Mouse (Mus musculus): ENCODE measurements at regions not wholly inside any gene's neighbourhood (a gene's known extent, or its start where the extent isn't known, plus 50 kb on each side); places are given as distances from the start of the nearest gene placed in this dataset.

DNA sequence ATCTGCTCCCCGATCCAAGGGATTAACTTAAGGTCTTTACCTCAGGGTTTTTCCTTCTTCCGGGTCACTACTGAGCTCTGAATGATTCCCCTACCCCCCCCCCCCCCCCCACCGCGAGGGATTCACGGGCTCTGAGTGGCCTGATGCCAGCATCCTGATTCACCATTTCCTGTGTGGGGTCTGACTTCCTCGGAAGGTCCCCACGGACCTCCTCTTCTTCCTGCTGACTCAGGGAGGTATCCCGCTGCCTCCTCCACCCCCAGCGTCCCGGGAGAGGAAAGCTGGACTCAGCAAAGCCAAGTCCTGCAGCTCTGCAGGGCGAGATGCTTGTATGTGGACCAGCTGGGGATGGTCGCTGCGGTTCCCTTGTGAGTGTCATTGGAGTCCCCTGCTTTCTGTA lies 110.5 kb upstream of the Zfp217 start:
- peak; percentile 43 to 67 for DNase-seq (ENCODE audit: low spot score in 2 of 2)

DNA sequence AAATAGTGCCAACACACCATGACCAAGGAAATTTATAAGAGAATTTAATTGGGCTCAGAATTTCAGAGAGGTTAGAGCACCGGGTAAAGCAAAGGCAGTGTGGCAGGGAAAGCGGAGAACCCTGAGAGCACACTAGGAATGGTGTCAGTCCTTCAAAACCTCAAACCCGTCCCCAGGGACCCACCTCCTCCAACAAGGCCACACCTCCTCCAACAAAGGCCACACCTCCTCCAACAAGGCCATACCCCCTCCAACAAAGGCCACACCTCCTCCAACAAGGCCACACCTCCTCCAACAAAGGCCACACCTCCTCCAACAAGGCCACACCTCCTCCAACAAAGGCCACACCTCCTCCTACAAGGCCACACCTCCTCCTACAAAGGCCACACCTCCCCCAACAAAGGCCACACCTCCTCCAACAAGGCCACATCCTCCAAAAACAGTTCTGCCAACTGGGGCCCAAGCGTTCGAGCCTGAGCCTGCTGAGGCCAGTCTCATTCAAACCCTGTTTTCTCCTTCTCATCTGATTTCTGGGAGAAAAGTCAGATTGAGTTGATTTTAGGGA lies 109.8 kb upstream of the Zfp217 start:
- no peak for DNase-seq (ENCODE audit: low spot score in 2 of 2)

DNA sequence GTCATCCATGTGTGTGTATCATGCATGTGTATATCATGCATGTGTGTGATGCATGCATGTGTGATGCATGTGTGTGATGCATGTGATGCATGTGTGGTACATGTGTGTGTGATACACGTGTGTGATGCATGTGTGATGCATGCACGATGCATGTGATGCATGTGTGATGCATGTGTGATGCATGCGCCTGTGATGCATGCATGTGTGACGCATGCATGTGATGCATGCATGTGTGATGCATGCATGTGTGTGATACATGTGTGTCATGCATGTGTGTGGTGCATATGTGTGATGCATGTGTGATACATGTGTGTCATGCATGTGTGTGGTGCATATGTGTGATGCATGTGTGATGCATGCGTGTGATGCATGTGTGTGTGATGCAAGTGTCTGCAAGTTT lies 108.1 kb upstream of the Zfp217 start:
- no peak for DNase-seq (ENCODE audit: low spot score in 2 of 2)

DNA sequence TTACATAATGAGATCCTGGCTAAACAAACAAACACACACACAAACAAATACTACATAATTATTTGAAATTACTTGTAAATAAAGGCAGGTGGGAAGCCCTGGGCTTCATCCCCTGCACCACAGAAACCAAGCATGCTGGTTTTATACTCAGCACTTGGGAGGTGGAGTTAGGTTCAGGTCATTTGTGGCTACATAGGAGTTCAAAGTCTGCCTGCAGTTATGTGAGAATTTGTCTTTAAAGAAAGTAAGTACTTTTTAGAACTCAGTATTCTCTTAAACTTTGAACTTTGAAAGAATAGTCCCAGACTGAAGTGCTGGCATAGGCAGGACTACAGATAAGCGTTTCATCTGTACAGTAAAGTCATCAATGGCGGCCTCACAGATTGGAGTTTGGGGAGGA lies 107.6 kb upstream of the Zfp217 start:
- DNase-seq (ENCODE audit: low spot score in 2 of 2) = no peak

DNA sequence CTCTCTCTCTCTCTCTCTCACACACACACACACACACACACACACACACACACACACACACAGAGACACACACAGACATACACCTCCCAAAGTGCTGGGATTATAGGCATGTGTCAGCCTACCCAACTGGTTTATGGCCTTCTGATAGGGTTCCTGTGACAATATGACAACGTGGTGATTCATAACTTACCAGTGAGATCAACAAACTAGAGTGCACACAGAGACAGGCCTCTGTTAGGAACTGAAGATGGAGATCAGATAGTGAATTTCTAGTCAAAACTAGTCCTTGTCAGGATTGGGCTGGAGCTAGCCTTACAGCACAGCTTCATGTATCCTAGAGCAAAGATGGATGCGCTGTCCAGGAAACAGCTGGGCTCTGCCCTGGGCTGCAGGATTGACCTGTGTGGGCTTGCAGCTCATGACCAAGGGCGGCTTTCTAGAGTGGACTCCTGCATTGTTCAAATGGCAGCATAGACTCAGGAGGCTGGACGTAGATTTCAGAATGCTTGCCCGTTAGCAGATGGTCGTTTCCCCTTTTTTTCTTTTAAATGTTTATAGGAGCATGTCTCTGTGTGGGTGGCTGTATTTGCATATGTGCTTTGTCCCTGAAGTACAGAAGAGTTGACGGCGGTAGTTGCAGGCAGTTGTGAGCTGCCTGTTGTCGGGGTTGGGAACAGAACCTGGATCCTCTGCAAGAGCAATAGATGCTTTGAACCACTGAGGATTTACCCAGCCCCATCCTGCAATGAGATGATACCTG lies 106.0 kb upstream of the Zfp217 start:
- DNase-seq (ENCODE audit: low spot score in 2 of 2) = no peak

DNA sequence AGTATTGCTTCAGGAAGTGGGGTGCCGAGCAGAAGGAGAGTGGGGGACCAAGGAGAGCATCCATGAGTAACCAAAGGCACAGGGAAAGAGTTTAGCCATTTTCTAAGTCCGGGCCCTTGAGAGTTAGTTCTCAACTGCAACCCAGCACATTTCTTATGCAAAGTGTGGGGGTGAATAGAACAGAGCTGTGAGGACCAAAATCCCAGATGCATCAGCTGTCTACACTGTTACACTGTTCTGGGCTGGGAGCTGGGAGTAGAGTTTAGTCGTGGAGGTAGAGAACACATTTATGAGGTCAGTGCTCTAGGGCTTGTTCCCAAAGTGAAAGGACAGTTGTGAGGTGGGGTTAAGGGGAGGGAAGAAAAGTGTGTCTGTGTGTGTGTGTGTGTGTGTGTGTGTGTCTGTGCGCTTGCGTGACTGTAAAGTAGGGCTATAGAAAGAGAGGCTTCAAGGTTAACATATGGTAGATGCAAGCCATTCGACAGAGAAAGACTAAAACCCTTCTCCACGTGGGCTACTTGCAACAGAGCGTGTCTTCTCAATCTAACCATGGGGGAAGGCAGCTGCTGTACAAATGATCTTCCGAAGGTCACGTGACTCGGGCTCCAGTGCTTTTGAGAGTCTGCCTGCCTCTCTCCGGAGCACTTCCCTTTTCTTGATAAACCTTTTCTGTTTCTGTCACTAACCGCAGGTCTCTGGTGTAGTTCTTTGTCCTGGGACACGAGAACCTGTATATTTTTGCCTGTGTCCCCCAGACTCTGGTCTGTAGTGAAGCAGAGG lies 104.5 kb upstream of the Zfp217 start:
- DNase-seq (ENCODE audit: low spot score in 2 of 2) = peak; percentile 31 to 57

DNA sequence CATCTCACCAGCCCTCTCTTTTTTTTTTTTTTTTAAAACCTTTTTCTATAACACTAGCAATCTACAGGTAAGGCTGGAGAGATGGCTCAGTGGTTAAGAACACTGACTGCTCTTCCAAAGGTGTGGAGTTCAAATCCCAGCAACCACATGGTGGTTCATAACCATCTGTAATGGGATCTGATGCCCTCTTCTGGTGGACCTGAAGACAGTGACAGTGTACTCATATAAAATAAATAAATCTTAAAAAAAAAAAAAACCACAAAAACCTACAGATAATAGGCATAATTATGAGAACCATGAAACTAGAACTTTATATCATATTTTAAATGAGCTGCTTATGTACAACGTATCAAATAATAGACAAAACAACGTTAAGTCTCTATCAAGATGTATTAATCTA lies 102.8 kb upstream of the Zfp217 start:
- DNase-seq (ENCODE audit: low spot score in 2 of 2) = no peak

DNA sequence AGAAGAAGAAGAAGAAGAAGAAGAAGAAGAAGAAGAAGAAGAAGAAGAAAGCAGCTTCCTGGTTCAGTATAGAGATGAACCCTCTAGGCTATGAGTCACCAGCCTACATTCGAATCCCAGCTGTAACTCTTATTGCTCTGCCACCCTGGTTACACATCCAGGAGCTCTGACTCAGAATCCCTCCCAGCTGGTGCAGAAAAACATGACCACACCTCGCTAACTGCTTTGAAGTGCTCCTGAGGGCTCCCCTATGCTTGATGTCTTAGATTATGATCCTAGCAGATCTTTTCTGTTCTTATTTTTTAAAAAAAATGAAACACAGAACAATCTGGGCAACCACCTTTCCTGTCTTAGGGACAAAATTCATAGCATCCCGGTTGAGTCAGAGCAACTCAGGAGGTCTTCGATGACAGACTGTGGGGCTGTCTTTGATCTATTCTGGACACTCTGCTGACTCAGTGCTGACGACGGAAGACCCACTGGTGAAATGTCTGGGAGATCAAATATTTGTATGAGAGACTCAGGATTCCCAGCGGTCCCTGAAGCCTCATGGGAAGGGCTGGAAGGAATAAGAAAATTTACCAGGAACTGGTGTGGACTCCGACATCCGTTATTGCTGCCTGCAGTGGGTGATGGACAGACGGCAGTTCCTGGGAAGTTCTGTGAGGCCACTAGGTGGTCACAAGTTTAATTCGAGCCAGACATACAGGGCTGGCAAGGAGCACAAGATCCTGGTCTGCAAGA lies 100.0 kb upstream of the Zfp217 start:
- DNase-seq (ENCODE audit: low spot score in 2 of 2) = no peak

DNA sequence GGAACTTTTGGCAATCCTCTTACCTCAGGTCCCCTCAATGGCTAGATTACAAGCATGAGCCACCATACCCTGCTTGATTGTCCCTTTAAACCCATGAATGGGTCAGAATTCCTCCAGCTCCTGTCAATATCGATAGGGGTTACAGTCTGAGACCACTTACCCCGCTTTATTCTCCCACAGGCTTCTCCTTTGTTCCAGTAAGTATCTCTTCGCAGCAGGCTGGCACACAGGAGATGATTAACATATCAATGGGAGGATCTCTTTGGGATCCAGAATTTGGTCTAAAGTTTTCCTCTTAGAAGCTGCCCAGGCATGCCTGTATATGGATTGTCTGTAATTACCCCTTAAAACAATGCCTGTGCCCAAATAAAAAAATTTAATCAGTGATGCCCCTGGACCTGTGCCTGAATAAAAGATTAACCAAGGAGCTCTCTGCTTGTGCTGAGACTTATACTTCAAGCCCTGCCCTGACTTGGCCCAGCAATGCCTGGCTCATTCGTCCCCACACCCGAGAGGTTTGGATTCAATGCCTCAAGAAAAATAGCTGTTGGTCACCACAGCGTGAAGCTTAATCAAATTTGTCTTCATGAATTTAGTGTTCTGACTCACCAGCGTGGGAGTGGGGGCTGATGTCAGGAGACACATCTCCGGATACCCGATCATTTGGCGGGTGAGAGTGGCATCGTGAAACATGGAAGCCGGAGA lies 97.9 kb upstream of the Zfp217 start:
- DNase-seq (ENCODE audit: low spot score in 2 of 2) = no peak

DNA sequence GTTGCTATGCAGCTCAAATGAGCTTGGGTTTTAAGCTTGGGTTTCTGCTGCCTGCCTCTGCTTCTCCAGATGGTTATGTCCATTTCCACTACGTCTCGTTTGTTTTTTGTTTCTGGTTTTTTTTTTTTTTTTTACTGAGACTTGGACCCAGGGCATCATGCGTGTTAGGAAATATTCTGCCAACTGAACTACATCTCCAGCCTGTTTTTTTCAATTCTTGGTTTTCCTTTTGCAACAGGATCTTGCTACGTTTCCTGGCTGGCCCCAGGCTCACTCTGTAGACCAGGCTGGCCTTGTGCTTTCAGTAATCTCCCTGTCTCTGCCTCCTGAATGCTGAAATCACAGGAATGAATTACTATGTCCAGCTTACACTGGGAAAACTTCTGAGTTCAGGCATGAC lies 96.2 kb upstream of the Zfp217 start:
- DNase-seq (ENCODE audit: low spot score in 2 of 2) = no peak

DNA sequence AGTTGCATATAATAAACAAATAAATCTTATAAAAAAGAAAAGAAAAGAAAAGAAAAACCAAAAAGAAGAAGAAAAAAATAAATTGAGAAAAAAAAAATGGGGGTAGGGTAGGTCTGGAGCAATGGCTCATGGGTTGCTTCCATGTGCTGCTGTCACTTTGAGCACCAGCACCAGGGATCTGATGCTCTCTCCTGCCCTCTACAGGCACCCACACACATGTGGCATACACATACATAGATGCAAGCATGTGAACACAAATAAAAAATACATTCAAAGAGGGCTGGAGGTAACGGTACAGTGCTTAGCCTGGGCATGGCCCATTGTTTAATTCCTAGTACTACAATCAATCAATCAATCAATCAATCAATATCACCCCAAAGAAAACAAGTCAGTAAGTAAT lies 90.1 kb upstream of the Zfp217 start:
- no peak for DNase-seq (ENCODE audit: low spot score in 2 of 2)

DNA sequence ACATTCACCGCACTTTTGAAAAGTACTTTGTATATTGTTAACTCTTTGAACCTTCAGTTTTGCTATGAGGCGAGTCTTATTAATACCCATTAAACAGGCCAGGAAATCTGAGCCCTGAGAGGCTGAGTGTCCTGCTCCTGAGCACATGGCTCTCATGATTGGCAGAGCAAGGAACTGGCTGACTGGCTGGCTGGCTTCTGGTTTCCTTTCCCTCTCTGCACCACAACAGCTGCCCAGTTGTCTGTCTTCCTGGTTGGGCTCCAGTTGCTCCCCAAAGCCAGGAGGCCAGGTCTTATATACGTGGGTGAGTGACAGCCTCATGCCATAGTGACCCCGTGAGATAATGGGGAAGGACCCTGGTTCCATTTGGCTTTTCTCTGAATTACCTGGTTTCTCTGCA lies 85.5 kb upstream of the Zfp217 start:
- no peak for DNase-seq (ENCODE audit: low spot score in 2 of 2)

DNA sequence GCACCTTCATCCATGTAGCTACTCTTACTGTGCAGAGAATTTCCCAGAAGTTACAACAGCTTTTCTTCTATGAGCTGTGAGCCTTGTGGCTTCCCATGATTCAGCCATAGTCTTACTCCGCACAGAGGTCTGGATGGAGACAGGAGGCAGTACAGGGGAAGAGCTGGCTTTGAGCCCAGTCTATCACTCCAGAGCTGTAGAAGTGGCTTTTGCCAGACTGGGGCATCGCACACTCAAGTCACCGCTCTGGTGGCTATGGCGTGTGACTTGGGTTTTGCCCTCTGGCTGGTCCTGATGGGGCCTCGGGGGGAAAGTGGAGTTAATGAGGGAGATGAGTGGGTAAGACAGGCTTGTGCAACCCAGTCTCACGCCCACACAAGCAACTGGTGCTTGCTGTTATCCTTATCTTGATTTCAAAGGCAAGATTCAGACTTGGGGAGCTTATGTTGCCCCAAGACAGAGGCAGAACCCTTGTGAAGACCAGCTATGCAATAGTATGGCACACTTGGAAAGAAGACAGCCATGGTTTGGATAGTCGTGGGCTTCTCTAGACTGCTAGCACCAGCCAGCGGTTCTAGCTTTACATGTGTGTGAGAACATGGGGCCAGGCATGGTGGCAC lies 81.7 kb upstream of the Zfp217 start:
- no peak for DNase-seq (ENCODE audit: low spot score in 2 of 2)

DNA sequence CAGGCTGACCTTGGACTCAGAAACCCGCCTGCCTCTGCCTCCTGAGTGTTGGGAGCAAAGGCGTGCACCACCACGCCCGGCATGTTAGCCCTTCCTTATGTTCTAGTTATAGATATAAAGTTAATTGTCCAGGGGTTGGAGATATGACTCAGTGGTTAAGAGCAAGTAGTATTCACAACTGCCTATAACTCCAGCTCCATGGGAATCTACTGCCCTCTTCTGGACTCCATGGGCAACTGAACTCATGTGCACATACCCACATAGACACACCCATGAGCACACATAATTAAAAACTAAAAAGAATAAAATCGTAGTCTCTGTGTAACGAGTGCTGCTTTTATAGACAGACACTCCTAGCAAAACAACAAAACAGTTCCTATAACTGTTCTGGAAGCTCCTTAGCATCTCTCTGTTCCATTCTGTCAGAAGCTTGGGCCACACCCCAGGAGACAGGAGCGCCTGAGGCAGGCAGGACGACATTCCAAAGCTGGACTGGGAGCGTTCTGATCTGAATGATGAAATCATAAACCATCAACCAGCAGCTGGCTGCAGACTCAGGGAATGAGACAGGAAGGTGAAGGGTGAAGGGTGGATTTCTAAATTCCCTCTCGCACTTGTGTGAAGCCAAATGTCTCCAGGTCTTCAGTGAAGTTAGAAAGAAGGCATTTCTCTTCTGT lies 80.6 kb upstream of the Zfp217 start:
- no peak for DNase-seq (ENCODE audit: low spot score in 2 of 2)

DNA sequence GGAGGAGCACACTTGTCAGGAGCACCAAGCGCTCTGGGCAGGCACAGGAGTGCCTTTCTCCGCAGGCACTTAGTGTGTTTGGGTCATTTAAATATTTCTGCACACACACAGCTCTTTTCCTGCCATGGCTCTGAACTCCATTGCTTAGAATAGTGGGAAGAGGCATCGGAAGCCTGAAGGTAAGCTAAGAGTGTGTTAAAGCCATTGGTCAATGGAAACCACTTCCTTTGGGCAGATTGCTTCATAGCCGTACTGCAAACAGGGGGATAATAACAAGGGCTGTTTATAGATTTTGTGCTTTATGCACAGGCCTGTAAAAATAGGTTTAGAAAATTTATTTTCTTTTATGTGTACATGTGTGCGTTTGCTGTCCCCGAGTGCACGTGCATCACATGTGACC lies 76.0 kb upstream of the Zfp217 start:
- no peak for DNase-seq (ENCODE audit: low spot score in 2 of 2)

DNA sequence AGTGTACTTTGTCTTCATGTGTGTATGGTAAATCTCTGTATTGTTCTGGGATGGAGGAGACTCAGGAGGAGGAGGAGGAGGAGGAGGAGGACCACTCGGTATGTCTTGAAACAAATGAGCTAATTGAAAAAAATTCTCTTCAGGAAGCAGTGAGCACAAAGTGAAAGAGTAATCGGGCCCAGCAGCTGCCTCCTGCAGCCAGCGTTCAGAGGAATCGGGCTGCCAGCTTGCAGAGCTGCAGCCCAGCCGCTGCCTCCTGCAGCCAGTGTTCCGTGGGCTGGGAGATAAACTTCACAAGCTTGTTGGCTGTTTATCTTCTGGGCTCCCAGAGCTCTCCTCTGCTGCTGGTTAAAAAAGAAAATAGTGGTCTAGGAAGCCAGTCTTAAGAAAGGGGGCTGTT lies 74.9 kb upstream of the Zfp217 start:
- no peak for DNase-seq (ENCODE audit: low spot score in 2 of 2)

DNA sequence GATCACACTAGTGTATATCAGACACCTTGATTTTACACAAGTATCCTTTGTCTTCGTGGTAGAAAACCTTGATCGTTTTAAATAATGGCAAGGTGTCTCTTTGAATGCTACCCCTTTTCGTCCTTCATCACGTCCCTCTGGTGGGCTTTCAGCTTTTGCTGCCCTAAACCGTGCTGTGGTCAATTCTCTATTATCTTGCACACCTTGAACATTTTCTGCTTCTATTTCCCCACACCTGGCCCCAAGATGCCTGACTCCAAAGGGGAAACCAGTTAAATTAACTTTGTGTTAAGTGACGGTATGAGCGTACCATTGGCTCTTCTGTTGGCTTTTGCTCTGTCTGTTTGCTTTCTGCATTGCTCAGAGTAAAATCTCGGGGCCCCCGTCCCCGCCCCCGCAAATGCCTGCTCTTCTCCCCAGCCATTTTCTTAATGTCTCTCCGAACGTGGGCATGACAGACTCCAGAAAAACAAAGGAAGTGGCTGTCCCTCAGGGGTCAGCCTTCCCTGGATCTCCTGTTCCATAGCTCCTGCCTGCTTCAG lies 74.2 kb upstream of the Zfp217 start:
- no peak for DNase-seq (ENCODE audit: low spot score in 2 of 2)

DNA sequence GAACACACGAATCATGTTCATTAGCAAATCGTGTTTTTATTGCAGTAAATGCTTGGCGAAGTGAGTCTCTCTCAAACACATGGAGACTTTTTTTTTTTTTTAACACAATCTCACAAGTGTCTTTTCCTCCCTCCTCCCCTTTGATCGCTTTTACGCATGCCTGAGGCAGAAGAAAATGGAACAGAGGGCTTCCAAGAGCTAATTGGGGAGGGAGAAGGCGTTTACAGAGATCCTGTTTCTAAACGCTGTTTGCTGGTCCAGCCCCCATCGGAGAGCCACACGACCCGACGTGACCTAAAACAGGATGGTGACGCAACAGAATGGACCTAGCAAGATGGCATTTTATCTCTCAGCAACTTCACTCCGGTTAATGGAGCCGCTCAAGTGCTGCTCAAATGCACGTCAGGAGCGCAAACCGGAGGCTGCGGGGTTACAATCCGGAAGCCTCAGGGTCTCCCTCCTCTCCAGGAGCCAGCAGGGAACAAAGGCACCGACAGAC lies 73.0 kb upstream of the Zfp217 start:
- peak; percentile 78 to 79 for DNase-seq (ENCODE audit: low spot score in 2 of 2)

DNA sequence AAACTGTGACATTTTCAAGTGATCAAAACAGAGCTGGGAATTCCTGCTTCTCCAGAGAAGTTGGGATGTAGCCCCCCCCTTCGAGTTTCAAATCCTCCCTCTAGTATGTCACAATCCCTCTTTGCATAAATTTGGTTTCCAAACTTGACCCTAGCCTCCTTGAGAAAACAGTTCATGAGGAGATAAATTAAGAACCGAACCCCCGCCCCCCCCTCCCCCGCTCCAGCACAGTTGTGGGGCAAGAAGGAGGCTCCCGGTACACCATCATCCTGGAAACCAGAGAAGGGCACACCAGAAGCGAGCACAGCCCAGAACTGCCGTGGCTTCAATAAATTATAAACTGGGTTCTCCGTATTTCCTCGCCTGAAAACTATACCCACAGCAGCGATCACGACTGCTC lies 72.5 kb upstream of the Zfp217 start:
- no peak for DNase-seq (ENCODE audit: low spot score in 2 of 2)
